Mouse (Mus musculus) neural tube, embryonic 15.5 days (tissue): ENCODE results near the gene Sh3kbp1. TPM values are rescaled to one million over a fixed set of nuclear protein-coding genes. Genes with fewer than 3 reads are reported as not detected.

Experiments used
- ATAC-seq: fragments of 200-750 bp; cut with Nextera tagmentation; 2 replicates; pipeline ENCODE4 v1.8.0; 2017; ENCODE audit warnings: mild to moderate bottlenecking, moderate TSS enrichment, moderate library complexity; ENCODE audit not compliant: low FRiP score
- H3K27ac ChIP-seq: fragments of 300-500 bp; sonication (generic); replicated peaks from 2 replicates; pipeline ENCODE4 v1.5.1; 2015; ENCODE audit warnings: mild to moderate bottlenecking, inconsistent platforms
- H3K27me3 ChIP-seq: fragments of 300-500 bp; sonication (generic); replicated peaks from 2 replicates; pipeline ENCODE4 v1.6.1; 2015; ENCODE audit warnings: inconsistent platforms
- H3K36me3 ChIP-seq: fragments of 300-500 bp; sonication (generic); 2 replicates; pipeline ENCODE4 v1.6.1; 2015; ENCODE audit warnings: inconsistent platforms
- H3K4me1 ChIP-seq: fragments of 300-500 bp; sonication (generic); 2 replicates; pipeline ENCODE4 v1.6.1; 2015; ENCODE audit warnings: inconsistent platforms
- H3K4me2 ChIP-seq: fragments of 300-500 bp; sonication (generic); 2 replicates; pipeline ENCODE4 v1.6.1; 2015; ENCODE audit warnings: inconsistent platforms, mild to moderate bottlenecking, moderate library complexity
- H3K4me3 ChIP-seq: fragments of 300-500 bp; sonication (generic); replicated peaks from 2 replicates; pipeline ENCODE4 v1.5.1; 2015; ENCODE audit warnings: mild to moderate bottlenecking, inconsistent platforms
- H3K9ac ChIP-seq: fragments of 300-500 bp; sonication (generic); replicated peaks from 2 replicates; pipeline ENCODE4 v1.6.1; 2015; ENCODE audit warnings: mild to moderate bottlenecking, inconsistent platforms
- H3K9me3 ChIP-seq: fragments of 300-500 bp; sonication (generic); replicated peaks from 2 replicates; pipeline ENCODE4 v1.6.1; 2016; ENCODE audit warnings: inconsistent platforms
- WGBS: fragments of 180-500 bp; shearing (Covaris S2); methylation state at CpG from one replicate; pipeline ENCODE4 v1.1.7; 2015; ENCODE audit warnings: mixed read lengths; 5-methylcytosine and 5-hydroxymethylcytosine counted together
- polyA plus RNA-seq: library from polyadenylated mRNA; unstranded; fragments of >200 nt; fragmentation: Nextera tagmentation; extraction: Ambion mirVana; gene quantifications from 2 replicates; pipeline ENCODE4 v1.2.1, GENCODE M21; 2015

Gene Sh3kbp1
- polyA plus RNA-seq, 1 experiment from 2014 or later: 46.2 TPM

DNA sequence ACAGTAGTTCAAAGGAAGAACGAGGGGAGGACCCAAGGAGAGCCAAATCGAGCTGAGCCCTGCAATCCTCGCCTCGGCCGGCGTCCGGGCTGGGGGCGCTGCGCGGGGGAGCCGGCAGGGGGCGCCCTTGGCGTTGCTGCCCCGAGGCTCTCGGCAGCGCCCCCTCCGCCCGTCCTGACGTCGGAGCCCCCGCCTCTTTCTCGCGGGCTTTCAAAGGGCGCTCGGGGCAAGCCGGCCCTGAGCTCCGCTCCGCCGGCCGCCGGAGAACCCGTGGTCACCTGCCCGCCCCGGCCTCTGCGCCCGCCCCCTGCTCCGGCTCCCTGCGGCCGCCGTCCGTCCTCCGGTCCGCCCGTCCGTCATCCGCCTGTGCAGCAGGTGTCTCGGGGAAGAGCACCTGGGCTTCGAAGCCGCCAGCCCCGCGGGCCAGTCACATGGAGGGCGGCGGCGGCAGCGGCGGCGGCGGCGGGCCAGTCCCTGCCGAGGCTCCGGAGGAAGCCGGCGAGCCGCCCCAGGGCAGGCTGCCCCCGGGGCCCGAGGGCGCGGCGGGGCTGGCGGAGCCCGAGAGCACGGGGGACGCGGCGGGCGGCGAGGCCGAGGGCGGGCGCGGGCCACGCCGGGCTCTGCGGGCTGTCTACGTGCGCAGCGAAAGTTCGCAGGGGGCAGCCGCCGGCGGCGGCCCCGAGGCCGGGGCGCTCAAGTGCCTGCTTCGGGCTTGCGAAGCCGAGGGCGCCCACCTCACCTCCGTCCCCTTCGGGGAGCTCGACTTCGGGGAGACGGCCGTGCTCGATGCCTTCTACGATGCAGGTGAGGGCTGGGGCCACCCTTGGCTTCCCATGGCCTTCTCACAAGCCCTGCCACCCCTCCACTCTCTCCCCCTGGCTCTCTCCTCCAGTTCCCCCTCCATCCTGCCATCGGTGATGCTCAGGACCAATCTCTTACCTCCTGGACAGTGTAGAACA is 361.2 kb downstream of the Sh3kbp1 start, which contains the start of gene Map3k15:
Gene Map3k15, plus strand, starts transcription at position 432 of the 959 bp plus-strand sequence.
- H3K27me3 ChIP-seq: peaks cover 38% of the 10 kb centered on the region
- no peaks in the 10 kb centered on the region for H3K9me3 ChIP-seq
- peak within 1 kb of the TSS; percentile 28; the same call in 1 of the 2 replicates for H3K9ac ChIP-seq
- peak within 1 kb of the TSS; percentile 45 for H3K4me3 ChIP-seq
- no peaks in the 10 kb centered on the region for H3K4me1 ChIP-seq
- WGBS: 40% methylated on average over 41 of the region's 108 CpGs
- no peaks in the 10 kb centered on the region for H3K36me3 ChIP-seq
- peak within 1 kb of the TSS; percentile 76 for H3K4me2 ChIP-seq
- peak; percentile 63 for ATAC-seq
- H3K27ac ChIP-seq: no peak within 1 kb of the TSS

- H3K4me1 ChIP-seq: no peaks in the 10 kb centered on the region
- H3K9me3 ChIP-seq: no peaks in the 10 kb centered on the region
- 92% methylated on average over 6 of the region's 6 CpGs for WGBS
- H3K27ac ChIP-seq: no peak overlapping the region
- H3K9ac ChIP-seq: no peak overlapping the region
- no peak for ATAC-seq
- peaks cover 15% of the 10 kb centered on the region; the same call in 1 of the 2 replicates for H3K27me3 ChIP-seq
- H3K4me3 ChIP-seq: no peak overlapping the region
- no peaks in the 10 kb centered on the region for H3K36me3 ChIP-seq
- H3K4me2 ChIP-seq: no peak overlapping the region
Observed at GRCm38 (mm10) chrX:159995808-159996207, 368.7 kb downstream of the Sh3kbp1 start.

Other genes with a start within 250 kb of the Sh3kbp1 start
- gene Map7d2, start 212.7 kb upstream of the Sh3kbp1 start, polyA plus RNA-seq: 48.9 and 53.6 TPM in 2 replicates
- 20.6 and 21.4 TPM in 2 replicates for gene Bclaf3, start 100.6 kb upstream of the Sh3kbp1 start, polyA plus RNA-seq